Mouse (Mus musculus): ENCODE measurements around the gene Spout1. TPM values are rescaled to one million over a fixed set of nuclear protein-coding genes. Genes with fewer than 3 reads are reported as not detected.

Spout1 gene
- polyA plus RNA-seq, 1 experiment from 2014 or later, result 65.3 TPM

Other genes with a start within 250 kb of the Spout1 start
- 75.1 and 78.0 TPM in 2 replicates for gene Gle1, start 243.0 kb downstream of the Spout1 start, polyA plus RNA-seq (2015; fragmentation: Nextera tagmentation; extraction: Ambion mirVana)
- gene Sptan1, start 212.9 kb downstream of the Spout1 start, polyA plus RNA-seq (2015; fragmentation: Nextera tagmentation; extraction: Ambion mirVana), result 238 and 239 TPM in 2 replicates
- 86.7 and 88.7 TPM in 2 replicates for gene Wdr34, start 129.6 kb downstream of the Spout1 start, polyA plus RNA-seq (2015; fragmentation: Nextera tagmentation; extraction: Ambion mirVana)
- gene Set, start 121.1 kb downstream of the Spout1 start, polyA plus RNA-seq (2015; fragmentation: Nextera tagmentation; extraction: Ambion mirVana), result 338 and 355 TPM in 2 replicates
- 1.8 and 1.9 TPM in 2 replicates for gene Pkn3, start 100.8 kb downstream of the Spout1 start, polyA plus RNA-seq (2015; fragmentation: Nextera tagmentation; extraction: Ambion mirVana)
- 20.5 and 21.0 TPM in 2 replicates for gene Zdhhc12, start 84.8 kb downstream of the Spout1 start, polyA plus RNA-seq (2015; fragmentation: Nextera tagmentation; extraction: Ambion mirVana)
- gene Zer1, start 53.9 kb downstream of the Spout1 start, polyA plus RNA-seq (2015; fragmentation: Nextera tagmentation; extraction: Ambion mirVana), result 16.5 and 17.7 TPM in 2 replicates
- gene Tbc1d13, start 44.7 kb downstream of the Spout1 start, polyA plus RNA-seq (2015; fragmentation: Nextera tagmentation; extraction: Ambion mirVana), result 12.3 and 13.7 TPM in 2 replicates
- 19.5 and 20.4 TPM in 2 replicates for gene Endog, start 7.0 kb downstream of the Spout1 start, polyA plus RNA-seq (2015; fragmentation: Nextera tagmentation; extraction: Ambion mirVana)
- 15.0 and 16.8 TPM in 2 replicates for gene Kyat1, start 27.4 kb upstream of the Spout1 start, polyA plus RNA-seq (2015; fragmentation: Nextera tagmentation; extraction: Ambion mirVana)
- gene Lrrc8a, start 59.3 kb upstream of the Spout1 start, polyA plus RNA-seq (2015; fragmentation: Nextera tagmentation; extraction: Ambion mirVana), result 62.5 and 62.7 TPM in 2 replicates
- gene Gm28035, start 62.1 kb upstream of the Spout1 start, polyA plus RNA-seq (2015; fragmentation: Nextera tagmentation; extraction: Ambion mirVana), result 0.31 and 0.38 TPM in 2 replicates
- 7.0 and 7.3 TPM in 2 replicates for gene Phyhd1, start 87.7 kb upstream of the Spout1 start, polyA plus RNA-seq (2015; fragmentation: Nextera tagmentation; extraction: Ambion mirVana)
- gene Gm28038, start 102.6 kb upstream of the Spout1 start, polyA plus RNA-seq (2015; fragmentation: Nextera tagmentation; extraction: Ambion mirVana), result not detected in 2 replicates
- 40.7 TPM in 2 replicates for gene Dolk, start 107.9 kb upstream of the Spout1 start, polyA plus RNA-seq (2015; fragmentation: Nextera tagmentation; extraction: Ambion mirVana)
- 22.6 and 22.7 TPM in 2 replicates for gene Nup188, start 107.9 kb upstream of the Spout1 start, polyA plus RNA-seq (2015; fragmentation: Nextera tagmentation; extraction: Ambion mirVana)
- gene Sh3glb2, start 180.9 kb upstream of the Spout1 start, polyA plus RNA-seq (2015; fragmentation: Nextera tagmentation; extraction: Ambion mirVana), result 214 and 219 TPM in 2 replicates
- 33.9 and 34.9 TPM in 2 replicates for gene Miga2, start 185.8 kb upstream of the Spout1 start, polyA plus RNA-seq (2015; fragmentation: Nextera tagmentation; extraction: Ambion mirVana)
- 66.8 and 69.9 TPM in 2 replicates for gene Dolpp1, start 213.8 kb upstream of the Spout1 start, polyA plus RNA-seq (2015; fragmentation: Nextera tagmentation; extraction: Ambion mirVana)
- gene Crat, start 237.4 kb upstream of the Spout1 start, polyA plus RNA-seq (2015; fragmentation: Nextera tagmentation; extraction: Ambion mirVana), result 22.5 and 23.9 TPM in 2 replicates
- 152 and 155 TPM in 2 replicates for gene Ptpa, start 237.6 kb upstream of the Spout1 start, polyA plus RNA-seq (2015; fragmentation: Nextera tagmentation; extraction: Ambion mirVana)